Mouse (Mus musculus) thymus, adult 18-20 months (tissue): ENCODE measurements around the gene Kcnma1.

Source experiments
- DNase-seq, 2 experiments: peaks; one replicate each; pipeline ENCODE4 v3.0.0; 2022; ENCODE audit warnings: mixed read lengths in 2 of 2

Kcnma1 gene

GRCm38 (mm10) chr14:23666420-23666819 lies 347.9 kb downstream of the Kcnma1 start:
- DNase-seq, result no peak

DNA sequence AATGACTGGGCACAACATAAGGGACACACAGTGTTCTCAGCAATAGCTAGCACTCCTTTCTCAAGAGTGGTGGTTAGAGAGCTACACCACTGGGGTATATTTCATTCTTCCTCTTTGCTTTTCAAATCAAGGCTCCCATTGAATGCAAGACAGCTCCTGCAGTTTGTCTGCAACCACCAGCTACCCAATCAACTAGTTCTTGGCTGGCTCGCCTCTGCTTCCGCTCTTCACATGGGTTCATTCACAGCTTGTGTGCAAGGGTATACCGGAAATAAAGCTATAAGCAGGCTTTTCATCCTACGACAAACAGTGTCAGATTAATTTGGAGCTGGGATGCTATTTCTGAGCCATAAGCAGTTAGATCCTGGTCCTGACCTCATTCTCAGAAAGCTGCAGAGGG lies 362.6 kb downstream of the Kcnma1 start:
- DNase-seq, result no peak

DNA sequence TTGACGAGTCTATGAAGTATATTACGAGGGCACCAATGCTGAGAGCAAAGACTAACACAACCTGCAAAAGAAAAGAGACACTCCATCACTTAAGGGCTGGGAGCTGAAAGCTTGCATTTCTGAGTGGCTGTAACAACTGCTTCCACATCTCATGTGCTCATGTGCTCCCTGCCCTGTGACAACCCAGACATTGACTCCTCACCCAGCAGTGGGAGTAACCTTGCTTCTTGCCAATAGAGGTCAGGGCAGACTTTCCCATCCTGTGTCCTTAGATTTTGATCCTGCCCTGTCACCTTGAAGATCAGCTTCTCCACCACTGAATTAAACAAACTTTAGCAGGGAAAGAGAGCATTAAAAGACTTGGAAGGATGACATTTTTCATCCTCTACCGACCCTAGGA lies 364.2 kb downstream of the Kcnma1 start:
- DNase-seq, result no peak

GRCm38 (mm10) chr14:23645361-23646063 lies 368.8 kb downstream of the Kcnma1 start:
- no peak for DNase-seq

DNA sequence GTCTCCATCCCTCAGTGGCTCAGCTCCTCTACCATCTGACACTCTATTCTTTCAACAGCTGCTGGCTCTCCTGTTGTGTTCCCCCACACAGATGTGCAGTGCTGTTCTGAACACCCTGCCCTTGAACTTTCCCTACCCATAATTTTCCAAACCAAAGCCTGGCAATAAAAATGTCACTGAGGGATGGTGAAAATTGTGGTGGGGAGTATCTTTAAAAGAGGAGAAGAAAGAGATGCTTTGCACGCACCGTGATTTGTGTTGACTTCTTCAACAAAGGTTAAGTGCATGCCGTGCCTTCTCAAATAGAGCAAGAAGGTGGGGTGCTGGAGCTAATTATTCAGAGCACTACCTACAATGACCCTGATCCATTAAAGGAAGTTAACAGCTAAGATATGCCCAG lies 371.1 kb downstream of the Kcnma1 start:
- no peak for DNase-seq

DNA sequence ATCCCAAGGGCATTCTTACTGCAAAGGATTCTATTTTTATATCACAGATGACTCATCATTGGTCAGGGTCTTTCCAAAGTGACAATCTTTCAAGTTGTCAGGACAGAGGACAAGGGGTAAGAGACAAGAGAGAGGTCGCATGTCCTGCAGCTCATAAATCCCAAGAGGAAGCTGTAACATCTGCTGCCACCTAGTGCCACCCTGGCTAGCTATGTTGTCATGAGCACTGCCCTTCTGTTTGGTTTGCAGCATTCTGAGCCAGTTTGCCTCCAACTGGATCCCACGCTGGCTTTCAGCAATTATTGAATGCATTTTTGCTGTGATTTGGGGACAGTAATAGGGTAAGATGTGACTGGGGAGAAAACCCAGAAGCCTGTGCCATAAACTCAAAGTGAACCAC lies 373.6 kb downstream of the Kcnma1 start:
- no peak for DNase-seq

GRCm38 (mm10) chr14:23638078-23638695 lies 376.1 kb downstream of the Kcnma1 start:
- no peak for DNase-seq

GRCm38 (mm10) chr14:23635903-23636302 lies 378.4 kb downstream of the Kcnma1 start:
- no peak for DNase-seq

DNA sequence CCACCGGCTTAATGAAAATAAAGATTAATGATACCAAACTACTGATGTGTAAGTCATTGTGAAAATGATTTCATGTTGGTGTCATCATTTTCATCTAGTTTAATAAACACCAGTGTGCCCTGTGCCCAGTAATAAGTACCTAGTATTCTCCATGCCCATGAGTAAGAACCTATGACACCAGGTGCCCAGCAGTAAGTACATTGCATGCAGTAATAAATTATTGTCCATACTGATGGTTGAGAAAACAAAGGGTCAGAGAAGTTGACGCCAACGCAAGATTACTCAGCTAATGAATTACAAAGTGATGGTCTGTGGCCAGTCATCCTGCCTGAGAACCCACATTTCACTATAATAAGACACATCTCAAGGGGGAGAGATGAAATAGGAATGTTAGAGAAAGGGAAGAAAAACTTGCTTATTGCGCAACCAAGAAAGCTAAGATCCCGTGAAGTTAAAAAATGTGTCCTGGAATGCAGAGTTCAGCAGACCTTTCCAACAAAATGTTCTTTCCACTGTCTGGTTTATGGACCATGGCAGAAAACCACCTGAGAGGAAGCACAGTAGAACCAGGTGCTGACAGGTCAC lies 381.2 kb downstream of the Kcnma1 start:
- DNase-seq, result no peak

DNA sequence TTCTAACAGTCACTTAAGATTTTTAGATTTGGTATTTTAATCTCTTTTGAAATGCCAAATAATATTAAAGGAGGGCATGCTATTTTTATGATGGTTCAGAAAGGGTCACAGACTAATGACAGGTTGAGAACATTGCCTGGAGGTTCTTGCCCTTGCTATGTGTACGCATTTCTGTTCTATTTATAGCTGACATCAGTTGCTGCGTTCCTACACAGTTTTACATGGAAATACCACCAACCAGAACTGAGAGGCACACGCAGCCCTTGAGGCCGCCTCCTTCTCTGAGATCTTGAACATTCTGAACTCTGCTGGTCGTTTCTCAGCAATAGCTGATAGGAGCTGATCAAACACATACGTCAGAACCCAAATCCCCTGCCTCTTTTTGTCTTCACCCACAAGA lies 387.4 kb downstream of the Kcnma1 start:
- DNase-seq, result no peak

- no peak for DNase-seq
These were observed 388.2 kb downstream of the Kcnma1 start for GRCm38 (mm10) chr14:23626114-23626513.

DNA sequence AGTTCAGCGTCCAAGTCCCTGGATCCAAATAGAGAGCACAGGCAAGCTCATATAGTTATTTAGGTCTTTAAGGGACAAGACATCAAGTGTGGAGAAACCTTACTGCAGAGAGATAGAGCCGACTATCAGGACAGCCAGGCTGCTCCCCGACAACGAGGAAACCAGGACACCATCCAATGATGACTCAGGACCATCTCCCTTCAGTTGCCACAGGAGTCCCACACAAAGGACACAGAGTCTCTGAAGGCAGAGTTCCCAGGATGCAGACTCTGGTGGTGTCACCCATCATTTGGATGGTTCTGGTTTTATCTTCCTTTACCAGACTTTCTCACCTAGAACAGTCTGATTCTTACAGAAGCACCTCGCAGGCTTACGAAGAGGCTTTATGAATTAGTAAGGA lies 388.9 kb downstream of the Kcnma1 start:
- no peak for DNase-seq

DNA sequence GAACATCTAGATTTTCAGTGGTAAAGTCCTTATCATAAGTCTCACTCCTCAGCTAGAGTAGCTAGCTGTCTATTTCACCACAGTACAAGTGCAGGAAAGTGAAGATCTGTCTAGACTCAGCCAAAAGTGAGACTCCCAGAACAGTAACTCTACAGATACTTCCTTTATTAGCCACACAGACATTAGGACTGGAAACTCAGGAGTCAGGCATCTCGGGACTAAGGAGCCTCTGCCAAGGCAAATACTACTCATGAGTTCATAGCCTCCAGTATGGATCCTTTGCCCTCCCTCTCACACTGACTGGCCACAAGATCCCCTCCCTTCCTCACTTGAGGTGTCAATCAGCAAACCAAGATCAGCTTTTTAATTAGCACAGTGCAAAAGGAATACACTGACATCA lies 389.8 kb downstream of the Kcnma1 start:
- no peak for DNase-seq

DNA sequence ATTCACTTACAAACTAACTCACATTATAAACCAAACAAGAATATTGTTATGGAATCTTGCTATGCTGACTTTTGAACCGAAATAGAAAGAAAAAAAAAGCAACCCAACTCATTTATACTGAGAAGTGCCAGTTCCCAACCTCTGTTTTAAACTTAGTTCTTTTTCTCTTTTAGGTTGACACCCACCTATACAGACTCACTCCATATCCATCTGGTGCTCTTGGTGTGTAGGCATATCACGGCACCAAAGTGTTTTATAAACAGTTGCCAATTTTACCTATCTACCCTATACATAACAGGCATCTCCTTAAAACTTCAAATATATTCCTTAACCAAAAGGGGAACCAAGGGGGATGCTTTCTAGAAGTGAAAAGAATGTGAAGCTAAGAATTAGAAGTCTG lies 393.6 kb downstream of the Kcnma1 start:
- no peak for DNase-seq

DNA sequence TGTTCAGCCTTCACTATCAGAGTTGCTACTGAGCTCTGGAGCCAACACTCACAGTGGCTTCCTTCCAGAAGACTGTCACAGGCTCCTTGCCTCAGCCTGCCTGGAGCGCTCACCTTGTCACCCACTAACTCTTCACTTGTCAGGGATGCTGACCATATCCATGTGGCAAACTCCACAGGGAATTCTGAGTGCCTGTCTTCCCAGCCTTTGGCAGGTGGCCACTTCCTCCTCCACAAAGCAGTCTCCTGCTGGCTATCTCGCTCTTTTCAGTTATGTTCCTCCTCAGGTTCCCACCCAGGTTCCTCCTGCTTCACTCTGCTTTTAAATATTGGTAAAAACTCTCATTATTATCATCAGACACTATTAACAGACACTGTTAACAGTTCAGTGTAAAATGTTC lies 395.3 kb downstream of the Kcnma1 start:
- no peak for DNase-seq

GRCm38 (mm10) chr14:23618081-23618480 lies 396.2 kb downstream of the Kcnma1 start:
- no peak for DNase-seq

DNA sequence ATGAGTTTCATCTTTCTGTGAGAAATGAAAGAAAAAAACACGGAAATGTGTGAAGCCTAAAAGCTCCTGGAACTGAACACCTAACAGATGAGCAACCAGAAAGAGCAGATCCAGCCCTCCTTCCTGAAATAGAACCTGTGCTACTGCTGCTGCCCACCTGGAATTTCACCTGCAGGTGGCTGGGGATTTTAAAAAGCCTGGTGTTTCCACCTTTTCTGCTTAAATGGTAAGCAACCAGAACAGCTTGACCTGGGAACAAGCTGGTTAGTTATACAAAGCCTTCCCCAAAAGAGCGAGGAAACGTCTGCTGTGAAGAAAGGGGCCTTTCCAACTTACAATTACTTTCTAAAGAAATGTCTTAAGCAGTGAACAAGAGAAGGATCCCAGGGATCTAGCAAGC lies 404.2 kb downstream of the Kcnma1 start:
- DNase-seq, result no peak

GRCm38 (mm10) chr14:23605740-23606139 lies 408.6 kb downstream of the Kcnma1 start:
- DNase-seq, result no peak

GRCm38 (mm10) chr14:23602937-23603336 lies 411.4 kb downstream of the Kcnma1 start:
- DNase-seq, result no peak

GRCm38 (mm10) chr14:23602054-23602453 lies 412.2 kb downstream of the Kcnma1 start:
- no peak for DNase-seq

GRCm38 (mm10) chr14:23594629-23595028 lies 419.7 kb downstream of the Kcnma1 start:
- no peak for DNase-seq

DNA sequence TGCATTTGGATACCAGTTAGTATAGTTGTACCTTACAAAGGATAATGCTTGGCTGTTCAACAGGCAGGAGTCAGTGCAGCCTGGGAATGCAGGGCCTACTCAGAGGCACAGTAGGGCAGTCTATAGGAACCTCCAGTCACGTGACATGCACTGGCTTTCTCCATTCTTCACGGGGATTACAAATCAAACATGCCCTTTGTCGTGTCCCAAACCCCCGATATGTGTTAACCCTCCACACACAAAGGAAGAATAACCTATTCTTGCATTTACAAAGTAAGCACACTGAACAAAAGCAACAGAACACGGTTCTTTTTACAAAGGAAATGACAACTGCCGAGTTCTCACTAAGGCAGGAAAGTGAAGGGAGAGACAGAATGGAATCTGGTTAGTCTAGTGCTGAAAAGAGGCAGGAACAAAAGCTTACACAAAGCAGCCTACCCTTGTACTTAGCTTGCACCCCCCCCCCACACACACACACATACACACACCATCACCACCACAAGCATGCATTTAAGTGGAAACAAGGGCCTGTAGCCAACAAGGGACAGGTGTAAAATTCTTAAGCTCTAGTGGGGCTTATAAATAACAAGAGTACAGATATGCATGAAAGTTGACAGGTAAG lies 421.4 kb downstream of the Kcnma1 start:
- DNase-seq, result no peak

GRCm38 (mm10) chr14:23589744-23590481 lies 424.4 kb downstream of the Kcnma1 start:
- no peak for DNase-seq
